Mouse (Mus musculus): ENCODE data around the gene Egln3. TPM values are rescaled to one million over a fixed set of nuclear protein-coding genes. Genes with fewer than 3 reads are reported as not detected.

Gene Egln3
- 7.2 and 7.7 TPM in 2 replicates for polyA plus RNA-seq (2012; rRNA removed)

DNA sequence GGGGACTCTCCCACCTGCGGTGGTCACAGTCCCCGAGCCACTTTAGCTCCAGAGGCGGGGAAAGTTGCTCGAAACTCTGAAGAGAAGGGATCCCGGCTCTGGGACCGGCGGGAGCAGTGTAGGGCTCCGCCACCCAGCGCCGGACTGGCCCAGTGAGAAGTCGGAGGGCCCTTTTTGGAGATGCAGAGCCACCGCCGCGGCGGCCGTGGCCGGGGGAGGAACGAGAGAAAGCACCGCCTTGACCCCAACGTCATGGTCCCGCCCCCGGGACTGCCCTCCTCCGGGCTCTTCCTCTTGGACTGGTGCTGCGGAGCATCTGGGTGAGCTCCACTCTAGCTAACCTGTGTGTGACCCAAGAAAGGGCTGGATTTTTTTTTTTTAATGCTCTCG is at the start of gene Egln3:
Gene Egln3 (minus strand): TSS at position 205 of the 390 bp plus-strand sequence.

